Mouse (Mus musculus): ENCODE results near the gene Preb. TPM values are rescaled to one million over a fixed set of nuclear protein-coding genes. Genes with fewer than 3 reads are reported as not detected.

Gene Preb
- total and polyA plus RNA-seq, 3 experiments: 87.3 to 145 (median 96.5) TPM

GRCm38 (mm10) chr5:30963916-30964315, 3.8 kb upstream of the Preb start:
- TF ChIP-seq MAFK (IDR thresholded peaks at IDR 0.05; ENCODE audit: insufficient replicate concordance, low read length) (no peak), MEF2A (IDR thresholded peaks at IDR 0.05; ENCODE audit: borderline replicate concordance, low read depth, low read length) (no peak), ZNF384 (IDR thresholded peaks at IDR 0.05; ENCODE audit: low read depth, low read length) (no peak), NRF1 (IDR thresholded peaks at IDR 0.05; ENCODE audit: low read depth, low read length) (no peak), MAZ (IDR thresholded peaks at IDR 0.05; ENCODE audit: low read depth, low read length) (no peak), HCFC1 (IDR thresholded peaks at IDR 0.05; ENCODE audit: low read depth, low read length) (no peak), CHD1 (IDR thresholded peaks at IDR 0.05; ENCODE audit: low read depth, low read length) (no peak), USF1 (IDR thresholded peaks at IDR 0.05; ENCODE audit: low read depth, low read length) (no peak), EP300 (IDR thresholded peaks at IDR 0.05; ENCODE audit: low read length) (no peak), CHD2 (IDR thresholded peaks at IDR 0.05; ENCODE audit: low read length) (no peak), NELFE (IDR thresholded peaks at IDR 0.05; ENCODE audit: low read depth, low read length) (no peak), TBP (conservative IDR thresholded peaks at IDR 0.05; ENCODE audit: low read depth, low read length) (no peak), RCOR1 (conservative IDR thresholded peaks at IDR 0.05; ENCODE audit: low read depth, low read length) (no peak), E2F4 (IDR thresholded peaks at IDR 0.05; ENCODE audit: insufficient replicate concordance, low read depth, low read length) (no peak), JUND (conservative IDR thresholded peaks at IDR 0.05; ENCODE audit: low read depth, low read length) (no peak), BHLHE40 (IDR thresholded peaks at IDR 0.05; ENCODE audit: low read depth, low read length) (no peak), ETS1 (conservative IDR thresholded peaks at IDR 0.05; ENCODE audit: low read depth, low read length) (no peak), POLR2AphosphoS2 (IDR thresholded peaks at IDR 0.05; ENCODE audit: low read depth, low read length) (no peak)
- H3K27ac ChIP-seq (ENCODE audit: insufficient read depth, low read depth): no peak overlapping the region
- dilution Hi-C loops (cut with MboI; ENCODE audit: extremely low pct_ligation_motif_present, extremely low pct_unique_long_range_greater_than_20kb, low sequenced_read_pairs) (no loop called here), in situ Hi-C loops (cut with MboI; ENCODE audit: low pct_ligation_motif_present, low pct_unique_long_range_greater_than_20kb, low sequenced_read_pairs) (no loop called here)
- peaks cover 0 to 3% of the 10 kb centered on the region in 2 experiments for H3K36me3 ChIP-seq (replicated peaks in 1 of 2; ENCODE audit: control insufficient read depth in 1 of 2, insufficient read depth in 1 of 2, low read length in 1 of 2)
- peaks cover 5% of the 10 kb centered on the region for H3K9me3 ChIP-seq (replicated peaks; ENCODE audit: low read length)
- H3K9ac ChIP-seq (ENCODE audit: insufficient read depth, low read depth): no peak overlapping the region
- H3K4me2 ChIP-seq (ENCODE audit: insufficient read depth, low read depth, poor library complexity, severe bottlenecking): no peak overlapping the region
- peaks cover 19% of the 10 kb centered on the region for H3K27me3 ChIP-seq (replicated peaks)
- peaks cover 6 to 18% of the 10 kb centered on the region in 2 experiments for H3K4me1 ChIP-seq (ENCODE audit: control insufficient read depth in 1 of 2, insufficient read depth in 2 of 2)
- no peak overlapping the region for H3K4me3 ChIP-seq (replicated peaks in 1 of 3; ENCODE audit: low read depth in 2 of 3, low read length in 2 of 3, poor library complexity in 1 of 3)
- peaks cover 8% of the 10 kb centered on the region for H3K79me2 ChIP-seq (replicated peaks; ENCODE audit: control insufficient read depth, extremely low read depth, insufficient read depth, poor library complexity, severe bottlenecking)
- no peak for DNase-seq (ENCODE audit: extremely low read depth)

GRCm38 (mm10) chr5:30961545-30962505, 1.7 kb upstream of the Preb start:
- H3K4me2 ChIP-seq (ENCODE audit: insufficient read depth, low read depth, poor library complexity, severe bottlenecking): no peak overlapping the region; the same call in 1 of the 2 replicates

More at GRCm38 (mm10) chr5:30961545-30962505, 1.7 kb upstream of the Preb start:
- H3K9me3 ChIP-seq (replicated peaks; ENCODE audit: low read length): peaks cover 10% of the 10 kb centered on the region
- H3K9ac ChIP-seq (ENCODE audit: insufficient read depth, low read depth): no peak overlapping the region
- DNase-seq (ENCODE audit: extremely low read depth): peak; percentile 35
- TF ChIP-seq TCF12 (IDR thresholded peaks at IDR 0.05; ENCODE audit: low read depth, low read length) (no peak), BHLHE40 (IDR thresholded peaks at IDR 0.05; ENCODE audit: low read depth, low read length) (0 out of 2 replicates have a peak, but pooled peaks have one; percentile 22)
- dilution Hi-C loops (cut with MboI; ENCODE audit: extremely low pct_ligation_motif_present, extremely low pct_unique_long_range_greater_than_20kb, low sequenced_read_pairs): no loop called here
- no peak overlapping the region for H3K27ac ChIP-seq (ENCODE audit: insufficient read depth, low read depth)
- peaks cover 15 to 19% of the 10 kb centered on the region in 2 experiments for H3K36me3 ChIP-seq (replicated peaks in 1 of 2; ENCODE audit: control insufficient read depth in 1 of 2, insufficient read depth in 1 of 2, low read length in 1 of 2)
- peaks cover 18% of the 10 kb centered on the region for H3K79me2 ChIP-seq (replicated peaks; ENCODE audit: control insufficient read depth, extremely low read depth, insufficient read depth, poor library complexity, severe bottlenecking)
- no peak overlapping the region for H3K4me3 ChIP-seq (replicated peaks in 1 of 3; ENCODE audit: low read depth in 2 of 3, low read length in 2 of 3, poor library complexity in 1 of 3)
- in situ Hi-C loops (cut with MboI; ENCODE audit: low pct_ligation_motif_present, low pct_unique_long_range_greater_than_20kb, low sequenced_read_pairs): no loop called here
- H3K27me3 ChIP-seq (replicated peaks): peaks cover 9% of the 10 kb centered on the region
- peaks cover 14 to 35% of the 10 kb centered on the region in 2 experiments for H3K4me1 ChIP-seq (ENCODE audit: control insufficient read depth in 1 of 2, insufficient read depth in 2 of 2)

Measured in CH12.LX (cell line).